Mouse (Mus musculus) intestine, embryonic 15.5 days (tissue): ENCODE results near the gene Bcl2l2. TPM values are rescaled to one million over a fixed set of nuclear protein-coding genes. Genes with fewer than 3 reads are reported as not detected.

Source experiments
- ATAC-seq: fragments of 200-750 bp; cut with Nextera tagmentation; 2 replicates; pipeline ENCODE4 v1.8.0; 2017; ENCODE audit warnings: moderate TSS enrichment, moderate library complexity
- H3K27ac ChIP-seq: fragments of 300-500 bp; sonication (generic); 2 replicates; pipeline ENCODE4 v1.5.1; 2015; ENCODE audit warnings: mild to moderate bottlenecking, inconsistent platforms
- H3K27me3 ChIP-seq: fragments of 300-500 bp; sonication (generic); replicated peaks from 2 replicates; pipeline ENCODE4 v1.6.1; 2015; ENCODE audit warnings: inconsistent platforms
- H3K36me3 ChIP-seq: fragments of 300-500 bp; sonication (generic); 2 replicates; pipeline ENCODE4 v1.6.1; 2015; ENCODE audit warnings: inconsistent platforms
- H3K4me1 ChIP-seq: fragments of 300-500 bp; sonication (generic); replicated peaks from 2 replicates; pipeline ENCODE4 v1.6.1; 2015; ENCODE audit warnings: inconsistent platforms
- H3K4me2 ChIP-seq: fragments of 300-500 bp; sonication (generic); replicated peaks from 2 replicates; pipeline ENCODE4 v1.6.1; 2015; ENCODE audit warnings: mild to moderate bottlenecking, inconsistent platforms
- H3K4me3 ChIP-seq: fragments of 300-500 bp; sonication (generic); replicated peaks from 2 replicates; pipeline ENCODE4 v1.5.1; 2015; ENCODE audit warnings: inconsistent platforms
- H3K9ac ChIP-seq: fragments of 300-500 bp; sonication (generic); 2 replicates; pipeline ENCODE4 v1.6.1; 2015; ENCODE audit warnings: inconsistent platforms
- H3K9me3 ChIP-seq: fragments of 300-500 bp; sonication (generic); 2 replicates; pipeline ENCODE4 v1.6.1; 2016; ENCODE audit warnings: inconsistent platforms
- WGBS: fragments of 180-500 bp; shearing (Covaris S2); methylation state at CpG from one replicate; pipeline ENCODE4 v1.1.7; 2015; 5-methylcytosine and 5-hydroxymethylcytosine counted together
- polyA plus RNA-seq: library from polyadenylated mRNA; unstranded; fragments of >200 nt; fragmentation: Nextera tagmentation; extraction: Ambion mirVana; gene quantifications from 2 replicates; pipeline ENCODE4 v1.2.1, GENCODE M21; 2015

The Bcl2l2 gene
- polyA plus RNA-seq, 1 experiment from 2014 or later = 3.6 TPM

GRCm38 (mm10) chr14:54897445-54897844 lies 14.3 kb downstream of the Bcl2l2 start:
- H3K36me3 ChIP-seq = peaks cover 17% of the 10 kb centered on the region
- no peaks in the 10 kb centered on the region for H3K9me3 ChIP-seq
- no peak overlapping the region for H3K4me2 ChIP-seq
- no peak for ATAC-seq
- H3K9ac ChIP-seq = no peak overlapping the region
- H3K27me3 ChIP-seq = no peaks in the 10 kb centered on the region
- peaks cover 6% of the 10 kb centered on the region; the same call in 1 of the 2 replicates for H3K4me1 ChIP-seq
- H3K27ac ChIP-seq = no peak overlapping the region
- no peak overlapping the region for H3K4me3 ChIP-seq
- 58% methylated on average over 2 of the region's 2 CpGs for WGBS

DNA sequence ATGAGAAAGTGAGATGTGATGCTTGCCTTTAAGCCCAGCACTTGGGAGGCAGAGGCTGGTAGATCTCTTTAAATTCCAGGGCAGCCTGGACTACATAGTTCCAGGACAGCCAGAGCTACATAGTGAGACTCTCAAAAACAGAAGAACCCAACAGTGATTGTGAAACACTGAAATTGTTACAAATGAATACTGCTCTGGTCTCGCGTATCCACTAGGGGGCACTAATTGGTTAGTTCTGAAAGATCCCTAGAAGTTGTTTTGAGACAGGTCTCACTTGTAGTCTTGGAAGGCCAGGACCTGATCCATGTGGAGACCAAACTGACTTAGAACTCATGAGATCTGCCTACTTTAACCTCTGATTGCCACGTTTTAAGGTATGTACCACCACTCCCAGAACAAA lies 17.2 kb downstream of the Bcl2l2 start:
- under 1% methylated on average over 3 of the region's 3 CpGs for WGBS
- Histone ChIP-seq H3K9me3 (no peaks in the 10 kb centered on the region), H3K4me2 (no peak overlapping the region), H3K36me3 (peaks cover 17% of the 10 kb centered on the region), H3K9ac (no peak overlapping the region), H3K27ac (no peak overlapping the region), H3K27me3 (no peaks in the 10 kb centered on the region), H3K4me1 (peaks cover 6% of the 10 kb centered on the region; the same call in 1 of the 2 replicates), H3K4me3 (no peak overlapping the region)
- peak; percentile 70 for ATAC-seq

GRCm38 (mm10) chr14:54903641-54904040 lies 20.5 kb downstream of the Bcl2l2 start:
- no peak overlapping the region for H3K27ac ChIP-seq
- no peaks in the 10 kb centered on the region for H3K9me3 ChIP-seq
- H3K9ac ChIP-seq = no peak overlapping the region
- WGBS = 87% methylated on average over 4 of the region's 4 CpGs
- no peak overlapping the region for H3K4me3 ChIP-seq
- no peaks in the 10 kb centered on the region for H3K27me3 ChIP-seq
- H3K4me2 ChIP-seq = no peak overlapping the region
- ATAC-seq = no peak
- 0 out of 2 replicates have a peak, but pooled peaks cover 4% of the 10 kb centered on the region for H3K36me3 ChIP-seq
- no peaks in the 10 kb centered on the region for H3K4me1 ChIP-seq

DNA sequence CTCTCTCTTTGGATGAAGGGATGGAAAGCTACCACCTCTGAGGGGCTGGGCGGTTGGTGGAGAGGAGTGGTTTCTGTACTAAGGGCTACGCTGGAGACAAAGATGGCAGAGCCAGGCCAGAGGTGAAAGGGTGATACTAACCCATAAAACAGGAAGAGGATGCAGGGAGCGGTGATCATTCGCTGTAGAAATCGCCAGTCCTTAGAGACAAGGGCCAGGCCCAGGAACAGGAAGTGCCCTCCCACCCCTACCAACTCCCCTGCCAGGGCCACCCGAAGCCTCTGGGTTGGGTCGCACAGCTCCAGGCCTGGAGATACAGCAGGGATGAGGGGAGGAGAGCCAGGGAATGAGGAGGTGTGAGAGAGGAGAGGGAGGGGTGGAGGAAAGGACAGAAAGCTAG lies 25.5 kb downstream of the Bcl2l2 start:
- Histone ChIP-seq H3K9ac (no peak overlapping the region), H3K36me3 (no peaks in the 10 kb centered on the region), H3K27ac (no peak overlapping the region), H3K27me3 (0 out of 2 replicates have a peak, but pooled peaks cover 2% of the 10 kb centered on the region), H3K4me2 (no peak overlapping the region), H3K9me3 (no peaks in the 10 kb centered on the region), H3K4me1 (peaks cover 10% of the 10 kb centered on the region; the same call in 1 of the 2 replicates), H3K4me3 (no peak overlapping the region)
- WGBS = 74% methylated on average over 7 of the region's 7 CpGs
- no peak for ATAC-seq

GRCm38 (mm10) chr14:54912109-54912850 lies 29.1 kb downstream of the Bcl2l2 start:
- Histone ChIP-seq H3K36me3 (peaks cover 5% of the 10 kb centered on the region; the same call in 1 of the 2 replicates), H3K27ac (peak overlapping the region; percentile 68; the same call in 1 of the 2 replicates), H3K4me1 (peaks cover 10% of the 10 kb centered on the region; the same call in 1 of the 2 replicates), H3K27me3 (0 out of 2 replicates have a peak, but pooled peaks cover 2% of the 10 kb centered on the region), H3K9me3 (no peaks in the 10 kb centered on the region), H3K4me3 (peak overlapping the region; percentile 94), H3K4me2 (peak overlapping the region; percentile 99), H3K9ac (peak overlapping the region; percentile 93)
- WGBS = 2% methylated on average over 54 of the region's 69 CpGs
- peak; percentile 78 for ATAC-seq

GRCm38 (mm10) chr14:54912886-54913285 lies 29.7 kb downstream of the Bcl2l2 start, which contains the start of gene Slc22a17:
TSS of gene Slc22a17 (minus strand) at chr14:54913132.
- peak; percentile 92 for ATAC-seq
- peaks cover 6% of the 10 kb centered on the region; the same call in 1 of the 2 replicates for H3K36me3 ChIP-seq
- 0% methylated on average over 28 of the region's 28 CpGs for WGBS

DNA sequence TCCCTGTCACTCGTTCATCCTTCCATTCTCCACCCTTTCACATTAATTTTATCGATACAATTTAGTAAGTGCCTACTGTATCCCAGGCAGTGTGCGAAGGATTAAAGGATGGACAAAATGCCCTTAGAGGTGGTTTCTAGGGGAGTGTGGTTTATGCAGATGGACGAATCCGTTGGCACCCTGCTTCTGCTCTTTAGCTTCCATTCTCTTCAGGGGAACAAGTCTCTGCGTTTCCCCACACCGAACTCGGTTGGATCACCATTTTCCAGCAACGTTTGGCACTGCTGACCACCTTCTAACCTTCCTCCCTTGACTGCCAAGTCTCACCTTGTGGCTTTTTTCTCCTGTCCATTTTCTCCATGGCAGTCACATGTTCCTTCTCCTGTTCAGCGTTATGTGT lies 30.2 kb downstream of the Bcl2l2 start:
- H3K27me3 ChIP-seq = 0 out of 2 replicates have a peak, but pooled peaks cover 2% of the 10 kb centered on the region
- peak overlapping the region; percentile 99 for H3K4me2 ChIP-seq
- no peaks in the 10 kb centered on the region for H3K9me3 ChIP-seq
- peak overlapping the region; percentile 93 for H3K9ac ChIP-seq
- 0 out of 2 replicates have a peak, but pooled peaks have one; percentile 1 for ATAC-seq
- peaks cover 6% of the 10 kb centered on the region; the same call in 1 of the 2 replicates for H3K36me3 ChIP-seq
- peak overlapping the region; percentile 68; the same call in 1 of the 2 replicates for H3K27ac ChIP-seq
- H3K4me1 ChIP-seq = peaks cover 10% of the 10 kb centered on the region; the same call in 1 of the 2 replicates
- 17% methylated on average over 10 of the region's 10 CpGs for WGBS
- peak overlapping the region; percentile 94 for H3K4me3 ChIP-seq

More at GRCm38 (mm10) chr14:54912886-54913285, 29.7 kb downstream of the Bcl2l2 start, which contains the start of gene Slc22a17:
- peaks cover 10% of the 10 kb centered on the region; the same call in 1 of the 2 replicates for H3K4me1 ChIP-seq
- peak within 1 kb of the TSS; percentile 99 for H3K4me2 ChIP-seq
- peak within 1 kb of the TSS; percentile 94 for H3K4me3 ChIP-seq
- H3K27me3 ChIP-seq = 0 out of 2 replicates have a peak, but pooled peaks cover 2% of the 10 kb centered on the region
- no peaks in the 10 kb centered on the region for H3K9me3 ChIP-seq
- peak within 1 kb of the TSS; percentile 68; the same call in 1 of the 2 replicates for H3K27ac ChIP-seq
- H3K9ac ChIP-seq = peak within 1 kb of the TSS; percentile 93

- no peak overlapping the region for H3K9ac ChIP-seq
- ATAC-seq = no peak
- peaks cover 10% of the 10 kb centered on the region for H3K4me1 ChIP-seq
- WGBS = 86% methylated on average over 16 of the region's 16 CpGs
- H3K4me2 ChIP-seq = no peak overlapping the region
- no peak overlapping the region for H3K4me3 ChIP-seq
- peaks cover 13% of the 10 kb centered on the region; the same call in 1 of the 2 replicates for H3K36me3 ChIP-seq
- no peaks in the 10 kb centered on the region for H3K27me3 ChIP-seq
- H3K9me3 ChIP-seq = no peaks in the 10 kb centered on the region
- no peak overlapping the region for H3K27ac ChIP-seq
Measured at GRCm38 (mm10) chr14:54920076-54920685, 37.0 kb downstream of the Bcl2l2 start.

DNA sequence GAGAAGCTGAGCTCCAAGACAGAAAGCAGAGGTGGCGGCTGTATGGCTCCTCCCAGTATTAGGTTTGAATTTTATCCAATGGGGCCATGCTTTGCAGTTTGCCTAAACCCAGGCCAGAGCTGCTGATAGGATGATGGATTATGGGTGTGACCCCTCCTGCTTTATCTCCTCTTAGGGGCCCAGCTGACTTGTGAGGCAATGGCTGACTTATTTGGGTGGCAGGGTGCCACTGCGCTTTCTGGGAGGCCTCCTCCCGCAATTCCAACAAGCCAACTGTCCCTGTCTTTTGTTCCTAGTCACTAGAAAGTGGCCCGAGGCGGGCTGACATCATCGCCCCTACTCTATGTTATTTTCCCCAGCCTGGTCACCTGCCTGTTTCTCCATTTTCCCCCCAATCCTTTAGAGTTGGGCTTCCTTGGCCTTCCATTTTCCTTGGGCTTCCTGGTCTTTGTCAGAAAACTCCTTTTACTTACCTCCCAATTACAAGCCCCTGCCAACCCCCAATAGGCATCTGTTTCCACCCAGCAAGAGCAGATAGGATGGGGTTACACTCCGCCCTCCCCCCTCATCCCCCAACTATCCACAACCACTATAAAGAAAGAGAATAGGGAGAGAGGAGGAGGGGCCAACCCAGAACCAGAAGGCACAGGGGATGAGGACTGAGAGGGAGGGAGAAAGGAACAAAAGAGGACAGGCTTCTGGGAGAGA lies 41.6 kb downstream of the Bcl2l2 start:
- H3K27me3 ChIP-seq = peaks cover 15% of the 10 kb centered on the region; the same call in 1 of the 2 replicates
- no peaks in the 10 kb centered on the region for H3K9me3 ChIP-seq
- H3K36me3 ChIP-seq = peaks cover 5% of the 10 kb centered on the region; the same call in 1 of the 2 replicates
- H3K4me1 ChIP-seq = peaks cover 21% of the 10 kb centered on the region
- WGBS = 20% methylated on average over 7 of the region's 7 CpGs
- peak overlapping the region; percentile 86 for H3K9ac ChIP-seq
- ATAC-seq = peak; percentile 50
- H3K4me3 ChIP-seq = peak overlapping the region; percentile 58
- H3K4me2 ChIP-seq = peak overlapping the region; percentile 94
- peak overlapping the region; percentile 99 for H3K27ac ChIP-seq

- Histone ChIP-seq H3K27ac (peak within 1 kb of the TSS; percentile 99), H3K4me1 (peaks cover 21% of the 10 kb centered on the region), H3K9ac (peak within 1 kb of the TSS; percentile 86), H3K27me3 (peaks cover 15% of the 10 kb centered on the region; the same call in 1 of the 2 replicates), H3K9me3 (no peaks in the 10 kb centered on the region), H3K36me3 (peaks cover 5% of the 10 kb centered on the region; the same call in 1 of the 2 replicates), H3K4me2 (peak within 1 kb of the TSS; percentile 94), H3K4me3 (peak within 1 kb of the TSS; percentile 58)
- peak; percentile 68 for ATAC-seq
- 3% methylated on average over 57 of the region's 57 CpGs for WGBS
Measured at GRCm38 (mm10) chr14:54925349-54926342, 42.5 kb downstream of the Bcl2l2 start, which contains the start of gene Efs. TSS of gene Efs (minus strand) at chr14:54926126.
